Mouse (Mus musculus): Measurements from ENCODE around the gene Pet117. TPM values are rescaled to one million over a fixed set of nuclear protein-coding genes. Genes with fewer than 3 reads are reported as not detected.

The Pet117 gene
- polyA plus RNA-seq, 1 experiment from 2014 or later: 0.81 TPM

- Histone ChIP-seq H3K27me3 (ENCODE audit: poor library complexity, severe bottlenecking) (no peaks in the 10 kb centered on the region), H3K4me1 (no peaks in the 10 kb centered on the region), H3K9me3 (no peaks in the 10 kb centered on the region), H3K4me3 (no peak overlapping the region), H3K27ac (no peak overlapping the region), H3K36me3 (replicated peaks) (no peaks in the 10 kb centered on the region)
- no peak for DNase-seq (ENCODE audit: extremely low spot score, low spot score)
- WGBS: 84% methylated on average over 4 of the region's 4 CpGs
Measured at GRCm38 (mm10) chr2:144343158-144343557, 25.6 kb upstream of the Pet117 start.

GRCm38 (mm10) chr2:144348525-144348924, 20.3 kb upstream of the Pet117 start:
- Histone ChIP-seq H3K9me3 (no peaks in the 10 kb centered on the region), H3K36me3 (replicated peaks) (no peaks in the 10 kb centered on the region), H3K4me1 (no peaks in the 10 kb centered on the region), H3K4me3 (no peak overlapping the region), H3K27ac (no peak overlapping the region), H3K27me3 (ENCODE audit: poor library complexity, severe bottlenecking) (no peaks in the 10 kb centered on the region)
- 57% methylated on average over 3 of the region's 3 CpGs for WGBS
- DNase-seq (ENCODE audit: extremely low spot score, low spot score): no peak

GRCm38 (mm10) chr2:144352843-144353242, 16.0 kb upstream of the Pet117 start:
- DNase-seq (ENCODE audit: extremely low spot score, low spot score): no peak
- Histone ChIP-seq H3K4me1 (no peaks in the 10 kb centered on the region), H3K4me3 (no peak overlapping the region), H3K27ac (no peak overlapping the region), H3K9me3 (no peaks in the 10 kb centered on the region), H3K27me3 (ENCODE audit: poor library complexity, severe bottlenecking) (no peaks in the 10 kb centered on the region), H3K36me3 (replicated peaks) (no peaks in the 10 kb centered on the region)
- WGBS: 87% methylated on average over 11 of the region's 11 CpGs

- 0% methylated on average over 43 of the region's 43 CpGs for WGBS
- Histone ChIP-seq H3K36me3 (replicated peaks) (peaks cover 21% of the 10 kb centered on the region), H3K4me3 (peak overlapping the region; percentile 89), H3K4me1 (peaks cover 19% of the 10 kb centered on the region), H3K27me3 (ENCODE audit: poor library complexity, severe bottlenecking) (no peaks in the 10 kb centered on the region), H3K27ac (peak overlapping the region; percentile 99), H3K9me3 (no peaks in the 10 kb centered on the region)
- no peak for DNase-seq (ENCODE audit: extremely low spot score, low spot score)
Measured at GRCm38 (mm10) chr2:144369020-144369421, 225 bp downstream of the Pet117 start.

GRCm38 (mm10) chr2:144369511-144369910, 715 bp downstream of the Pet117 start:
- no peak for DNase-seq (ENCODE audit: extremely low spot score, low spot score)
- Histone ChIP-seq H3K4me1 (peaks cover 19% of the 10 kb centered on the region), H3K4me3 (peak overlapping the region; percentile 89), H3K9me3 (no peaks in the 10 kb centered on the region), H3K27ac (peak overlapping the region; percentile 99), H3K27me3 (ENCODE audit: poor library complexity, severe bottlenecking) (no peaks in the 10 kb centered on the region), H3K36me3 (replicated peaks) (peaks cover 26% of the 10 kb centered on the region)
- 3% methylated on average over 12 of the region's 12 CpGs for WGBS

- H3K27me3 ChIP-seq (ENCODE audit: poor library complexity, severe bottlenecking): no peaks in the 10 kb centered on the region
- no peak overlapping the region for H3K4me3 ChIP-seq
- peaks cover 47% of the 10 kb centered on the region for H3K36me3 ChIP-seq (replicated peaks)
- 88% methylated on average over 4 of the region's 4 CpGs for WGBS
- no peak overlapping the region for H3K27ac ChIP-seq
- DNase-seq (ENCODE audit: extremely low spot score, low spot score): no peak
- no peaks in the 10 kb centered on the region for H3K9me3 ChIP-seq
- peaks cover 19% of the 10 kb centered on the region for H3K4me1 ChIP-seq
Measured at GRCm38 (mm10) chr2:144371566-144371965, 2.8 kb downstream of the Pet117 start.

GRCm38 (mm10) chr2:144373063-144373462, 4.3 kb downstream of the Pet117 start:
- Histone ChIP-seq H3K36me3 (replicated peaks) (peaks cover 62% of the 10 kb centered on the region), H3K4me3 (no peak overlapping the region), H3K27ac (no peak overlapping the region), H3K4me1 (peaks cover 18% of the 10 kb centered on the region), H3K9me3 (no peaks in the 10 kb centered on the region), H3K27me3 (ENCODE audit: poor library complexity, severe bottlenecking) (no peaks in the 10 kb centered on the region)
- 92% methylated on average over 9 of the region's 9 CpGs for WGBS
- DNase-seq (ENCODE audit: extremely low spot score, low spot score): no peak

- no peak for DNase-seq (ENCODE audit: extremely low spot score, low spot score)
- Histone ChIP-seq H3K4me1 (peaks cover 7% of the 10 kb centered on the region), H3K36me3 (replicated peaks) (peaks cover 83% of the 10 kb centered on the region), H3K4me3 (no peak overlapping the region), H3K27me3 (ENCODE audit: poor library complexity, severe bottlenecking) (no peaks in the 10 kb centered on the region), H3K27ac (no peak overlapping the region), H3K9me3 (no peaks in the 10 kb centered on the region)
- 92% methylated on average over 10 of the region's 10 CpGs for WGBS
Measured at GRCm38 (mm10) chr2:144375063-144375703, 6.4 kb downstream of the Pet117 start.

- Histone ChIP-seq H3K36me3 (replicated peaks) (peaks cover 98% of the 10 kb centered on the region), H3K27me3 (ENCODE audit: poor library complexity, severe bottlenecking) (no peaks in the 10 kb centered on the region), H3K27ac (no peak overlapping the region), H3K4me3 (no peak overlapping the region), H3K9me3 (no peaks in the 10 kb centered on the region), H3K4me1 (no peaks in the 10 kb centered on the region)
- 79% methylated on average over 3 of the region's 3 CpGs for WGBS
- no peak for DNase-seq (ENCODE audit: extremely low spot score, low spot score)
Measured at GRCm38 (mm10) chr2:144381293-144381692, 12.5 kb downstream of the Pet117 start.

GRCm38 (mm10) chr2:144381741-144382140, 12.9 kb downstream of the Pet117 start:
- H3K4me3 ChIP-seq: no peak overlapping the region
- 95% methylated on average over 4 of the region's 4 CpGs for WGBS
- H3K36me3 ChIP-seq (replicated peaks): peaks cover 98% of the 10 kb centered on the region
- H3K27ac ChIP-seq: no peak overlapping the region
- H3K27me3 ChIP-seq (ENCODE audit: poor library complexity, severe bottlenecking): no peaks in the 10 kb centered on the region
- DNase-seq (ENCODE audit: extremely low spot score, low spot score): no peak
- no peaks in the 10 kb centered on the region for H3K9me3 ChIP-seq
- H3K4me1 ChIP-seq: no peaks in the 10 kb centered on the region

GRCm38 (mm10) chr2:144382624-144383138, 13.9 kb downstream of the Pet117 start:
- H3K4me3 ChIP-seq: no peak overlapping the region
- H3K27me3 ChIP-seq (ENCODE audit: poor library complexity, severe bottlenecking): no peaks in the 10 kb centered on the region
- H3K9me3 ChIP-seq: no peaks in the 10 kb centered on the region
- no peak overlapping the region for H3K27ac ChIP-seq
- 89% methylated on average over 7 of the region's 7 CpGs for WGBS
- H3K36me3 ChIP-seq (replicated peaks): peaks cover 97% of the 10 kb centered on the region
- DNase-seq (ENCODE audit: extremely low spot score, low spot score): no peak
- H3K4me1 ChIP-seq: no peaks in the 10 kb centered on the region

GRCm38 (mm10) chr2:144386296-144386695, 17.5 kb downstream of the Pet117 start:
- DNase-seq (ENCODE audit: extremely low spot score, low spot score): no peak
- peaks cover 10% of the 10 kb centered on the region; the same call in 1 of the 2 replicates for H3K9me3 ChIP-seq
- peaks cover 94% of the 10 kb centered on the region for H3K36me3 ChIP-seq (replicated peaks)
- 81% methylated on average over 2 of the region's 2 CpGs for WGBS
- H3K4me1 ChIP-seq: no peaks in the 10 kb centered on the region
- H3K27me3 ChIP-seq (ENCODE audit: poor library complexity, severe bottlenecking): no peaks in the 10 kb centered on the region
- no peak overlapping the region for H3K27ac ChIP-seq
- no peak overlapping the region for H3K4me3 ChIP-seq

- Histone ChIP-seq H3K4me3 (no peak overlapping the region), H3K9me3 (peaks cover 10% of the 10 kb centered on the region; the same call in 1 of the 2 replicates), H3K27me3 (ENCODE audit: poor library complexity, severe bottlenecking) (no peaks in the 10 kb centered on the region), H3K36me3 (replicated peaks) (peaks cover 93% of the 10 kb centered on the region), H3K27ac (no peak overlapping the region), H3K4me1 (no peaks in the 10 kb centered on the region)
- WGBS: 85% methylated on average over 3 of the region's 3 CpGs
- no peak for DNase-seq (ENCODE audit: extremely low spot score, low spot score)
Measured at GRCm38 (mm10) chr2:144388416-144388815, 19.6 kb downstream of the Pet117 start.

Measured in forebrain, embryonic 10.5 days (tissue).